Mouse (Mus musculus): ENCODE data around the gene Mdga1. TPM values are rescaled to one million over a fixed set of nuclear protein-coding genes. Genes with fewer than 3 reads are reported as not detected.

The Mdga1 gene
- polyA plus RNA-seq, 1 experiment = 2.5 TPM

DNA sequence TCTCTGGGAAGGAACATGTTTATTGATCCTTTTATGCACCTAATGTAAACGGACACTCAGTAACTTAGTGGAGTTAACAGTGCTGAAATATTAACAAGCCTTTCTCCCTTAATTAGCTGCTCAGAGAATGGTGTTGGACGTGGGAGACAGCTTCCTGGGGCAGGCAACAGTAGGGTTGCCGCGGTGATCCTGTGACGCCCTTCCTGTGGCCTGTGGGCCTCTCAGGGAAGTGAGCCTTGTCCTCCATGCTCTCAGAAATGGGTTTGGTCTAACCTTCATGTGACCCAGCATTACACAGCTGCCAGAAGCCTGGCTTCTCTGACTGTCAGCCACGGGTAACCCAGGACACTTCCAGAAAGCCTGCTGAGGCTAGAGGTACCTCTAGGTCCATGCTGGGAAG lies 104.0 kb downstream of the Mdga1 start:
- no peak overlapping the region for H3ac ChIP-seq (ENCODE audit: control insufficient read depth, insufficient read length)
- H3K27me3 ChIP-seq (ENCODE audit: control insufficient read depth, insufficient read depth, insufficient read length) = no peaks in the 10 kb centered on the region
- no peak overlapping the region for H3K4me2 ChIP-seq (ENCODE audit: low read depth)
- H3K4me3 ChIP-seq = no peak overlapping the region
- no peaks in the 10 kb centered on the region for H3K79me2 ChIP-seq (ENCODE audit: control insufficient read depth, insufficient read depth)
- H3K36me3 ChIP-seq (ENCODE audit: control insufficient read depth, insufficient read depth) = no peaks in the 10 kb centered on the region
- TF ChIP-seq POLR2A (IDR thresholded peaks at IDR 0.05; ENCODE audit: insufficient read length, low read depth) (no peak), E2F4 (IDR thresholded peaks at IDR 0.05; ENCODE audit: insufficient read depth) (no peak), POLR2AphosphoS2 (IDR thresholded peaks at IDR 0.05; ENCODE audit: insufficient read length, low read depth) (no peak), USF1 (IDR thresholded peaks at IDR 0.05; ENCODE audit: low read depth) (no peak), CEBPB (IDR thresholded peaks at IDR 0.05; ENCODE audit: insufficient read depth, poor library complexity, severe bottlenecking) (no peak), MAX (IDR thresholded peaks at IDR 0.05; ENCODE audit: low read depth) (no peak), MYOD1 (IDR thresholded peaks at IDR 0.05; ENCODE audit: control insufficient read depth in 1 of 3, insufficient read length in 2 of 3, low read depth in 2 of 3) (no peak), TCF12 (IDR thresholded peaks at IDR 0.05; ENCODE audit: insufficient read depth, poor library complexity, severe bottlenecking) (no peak), REST (IDR thresholded peaks at IDR 0.05; ENCODE audit: insufficient read depth, insufficient read length) (no peak), SRF (IDR thresholded peaks at IDR 0.05; ENCODE audit: control insufficient read depth, insufficient read length, low read depth) (no peak)

DNA sequence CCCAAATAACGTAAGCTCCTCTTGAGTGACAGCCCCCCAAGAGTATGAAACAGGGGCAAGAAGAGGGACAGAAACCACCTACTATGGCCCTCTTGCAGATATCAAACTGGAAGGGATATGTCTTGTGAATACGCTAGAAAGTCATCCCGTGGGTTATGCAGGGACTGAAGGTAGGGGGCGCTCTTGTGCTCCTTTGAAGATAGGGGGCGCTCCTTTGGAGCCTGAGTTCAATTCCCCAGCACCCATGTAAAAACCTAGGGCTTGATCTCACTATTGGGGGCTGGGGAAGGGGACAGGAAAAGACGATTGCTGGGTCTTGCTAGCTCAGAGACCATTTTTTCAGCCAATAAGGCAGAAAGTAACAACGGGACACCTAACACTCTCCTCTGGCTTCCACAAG lies 105.4 kb downstream of the Mdga1 start:
- no peaks in the 10 kb centered on the region for H3K79me2 ChIP-seq (ENCODE audit: control insufficient read depth, insufficient read depth)
- no peak overlapping the region for H3K4me3 ChIP-seq
- no peaks in the 10 kb centered on the region for H3K27me3 ChIP-seq (ENCODE audit: control insufficient read depth, insufficient read depth, insufficient read length)
- H3K4me2 ChIP-seq (ENCODE audit: low read depth) = no peak overlapping the region
- H3ac ChIP-seq (ENCODE audit: control insufficient read depth, insufficient read length) = no peak overlapping the region
- TF ChIP-seq MAX (IDR thresholded peaks at IDR 0.05; ENCODE audit: low read depth) = no peak
- TF ChIP-seq REST (IDR thresholded peaks at IDR 0.05; ENCODE audit: insufficient read depth, insufficient read length) = no peak
- TF ChIP-seq POLR2AphosphoS2 (IDR thresholded peaks at IDR 0.05; ENCODE audit: insufficient read length, low read depth) = no peak
- no peak for TF ChIP-seq MYOG (IDR thresholded peaks at IDR 0.05; ENCODE audit: control insufficient read depth in 1 of 3, insufficient read depth in 1 of 3, insufficient read length in 2 of 3, low read depth in 2 of 3)
- no peak for TF ChIP-seq CEBPB (IDR thresholded peaks at IDR 0.05; ENCODE audit: insufficient read depth, poor library complexity, severe bottlenecking)
- TF ChIP-seq SRF (IDR thresholded peaks at IDR 0.05; ENCODE audit: control insufficient read depth, insufficient read length, low read depth) = no peak
- TF ChIP-seq MYOD1 (IDR thresholded peaks at IDR 0.05; ENCODE audit: control insufficient read depth in 1 of 3, insufficient read length in 2 of 3, low read depth in 2 of 3) = no peak
- no peak for TF ChIP-seq E2F4 (IDR thresholded peaks at IDR 0.05; ENCODE audit: insufficient read depth)
- TF ChIP-seq TCF3 (IDR thresholded peaks at IDR 0.05; ENCODE audit: insufficient read length, low read depth) = no peak
- no peak for TF ChIP-seq TCF12 (IDR thresholded peaks at IDR 0.05; ENCODE audit: insufficient read depth, poor library complexity, severe bottlenecking)
- no peak for TF ChIP-seq POLR2A (IDR thresholded peaks at IDR 0.05; ENCODE audit: insufficient read length, low read depth)
- no peak for TF ChIP-seq USF1 (IDR thresholded peaks at IDR 0.05; ENCODE audit: low read depth)
- no peaks in the 10 kb centered on the region for H3K36me3 ChIP-seq (ENCODE audit: control insufficient read depth, insufficient read depth)

DNA sequence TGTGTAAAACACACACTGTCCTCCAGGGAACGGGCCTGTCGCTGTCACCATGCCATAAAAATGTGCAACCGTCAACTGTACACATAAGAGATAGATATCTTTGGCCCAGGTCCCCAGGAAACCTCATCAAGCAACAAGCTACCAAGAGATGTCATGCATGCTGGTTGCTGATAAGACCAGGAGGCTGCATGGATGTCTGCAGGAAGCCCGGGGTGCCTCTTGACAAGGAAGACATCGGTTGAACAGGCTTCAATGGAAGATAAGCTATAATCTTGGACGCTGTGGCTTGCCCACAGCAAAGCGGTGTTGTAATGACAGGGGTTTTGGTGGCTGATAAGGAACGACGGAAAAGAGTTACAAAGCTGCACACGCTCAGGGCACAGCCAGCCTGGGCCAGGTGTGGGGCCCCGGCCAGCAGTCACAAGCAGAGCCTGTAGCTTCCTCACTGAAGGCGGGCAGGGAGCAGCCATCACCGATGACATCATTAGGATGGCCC lies 110.1 kb downstream of the Mdga1 start:
- Histone ChIP-seq H3K79me2 (ENCODE audit: control insufficient read depth, insufficient read depth) (no peaks in the 10 kb centered on the region), H3K4me3 (no peak overlapping the region), H3K36me3 (ENCODE audit: control insufficient read depth, insufficient read depth) (no peaks in the 10 kb centered on the region), H3K4me2 (ENCODE audit: low read depth) (no peak overlapping the region), H3K27me3 (ENCODE audit: control insufficient read depth, insufficient read depth, insufficient read length) (no peaks in the 10 kb centered on the region), H3ac (ENCODE audit: control insufficient read depth, insufficient read length) (no peak overlapping the region)
- TF ChIP-seq TCF12 (IDR thresholded peaks at IDR 0.05; ENCODE audit: insufficient read depth, poor library complexity, severe bottlenecking) = no peak

DNA sequence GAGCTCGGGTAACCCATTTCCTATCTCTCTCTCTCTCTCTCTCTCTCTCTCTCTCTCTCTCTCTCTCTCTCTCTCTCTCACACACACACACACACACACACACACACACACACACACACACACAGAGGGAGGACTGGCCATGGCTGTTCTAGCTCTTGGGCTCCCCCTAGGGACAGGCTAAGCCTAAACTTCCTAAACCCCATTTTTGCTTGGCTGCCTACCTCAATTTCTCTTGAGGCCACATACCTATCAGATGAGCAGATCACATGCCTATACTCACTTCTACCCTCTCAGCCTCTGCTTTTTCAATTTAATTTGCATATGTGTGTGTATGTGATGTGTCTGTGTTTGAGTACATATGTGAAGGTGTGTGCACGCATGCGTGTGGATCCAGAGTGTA lies 111.1 kb downstream of the Mdga1 start:
- Histone ChIP-seq H3K36me3 (ENCODE audit: control insufficient read depth, insufficient read depth) (no peaks in the 10 kb centered on the region), H3ac (ENCODE audit: control insufficient read depth, insufficient read length) (no peak overlapping the region), H3K79me2 (ENCODE audit: control insufficient read depth, insufficient read depth) (no peaks in the 10 kb centered on the region), H3K4me3 (no peak overlapping the region), H3K4me2 (ENCODE audit: low read depth) (no peak overlapping the region), H3K27me3 (ENCODE audit: control insufficient read depth, insufficient read depth, insufficient read length) (no peaks in the 10 kb centered on the region)
- TF ChIP-seq TCF3 (IDR thresholded peaks at IDR 0.05; ENCODE audit: insufficient read length, low read depth) = no peak
- TF ChIP-seq REST (IDR thresholded peaks at IDR 0.05; ENCODE audit: insufficient read depth, insufficient read length) = no peak
- TF ChIP-seq USF1 (IDR thresholded peaks at IDR 0.05; ENCODE audit: low read depth) = no peak
- no peak for TF ChIP-seq MYOG (IDR thresholded peaks at IDR 0.05; ENCODE audit: control insufficient read depth in 1 of 3, insufficient read depth in 1 of 3, insufficient read length in 2 of 3, low read depth in 2 of 3)
- TF ChIP-seq POLR2A (IDR thresholded peaks at IDR 0.05; ENCODE audit: insufficient read length, low read depth) = no peak
- no peak for TF ChIP-seq POLR2AphosphoS2 (IDR thresholded peaks at IDR 0.05; ENCODE audit: insufficient read length, low read depth)
- no peak for TF ChIP-seq E2F4 (IDR thresholded peaks at IDR 0.05; ENCODE audit: insufficient read depth)
- TF ChIP-seq TCF12 (IDR thresholded peaks at IDR 0.05; ENCODE audit: insufficient read depth, poor library complexity, severe bottlenecking) = no peak
- no peak for TF ChIP-seq MAX (IDR thresholded peaks at IDR 0.05; ENCODE audit: low read depth)
- no peak for TF ChIP-seq CEBPB (IDR thresholded peaks at IDR 0.05; ENCODE audit: insufficient read depth, poor library complexity, severe bottlenecking)
- TF ChIP-seq MYOD1 (IDR thresholded peaks at IDR 0.05; ENCODE audit: control insufficient read depth in 1 of 3, insufficient read length in 2 of 3, low read depth in 2 of 3) = no peak
- no peak for TF ChIP-seq SRF (IDR thresholded peaks at IDR 0.05; ENCODE audit: control insufficient read depth, insufficient read length, low read depth)
